ENCODE assay signal across 7 mouse cellular contexts in genomic region chr11:20331027-20331689, GRCm38 (mm10). TPM values are rescaled to one million over a fixed set of nuclear protein-coding genes. Genes with fewer than 3 reads are reported as not detected.
DNase-seq lines count a peak whose midpoint lies in the region; ATAC-seq and TF ChIP-seq lines count a peak whose summit lies in the region.

No protein-coding gene starts in this region.

- no peak overlapping the region for H3K9ac ChIP-seq in lung, postnatal 0 days (replicated peaks; ENCODE audit: low read depth)
- peak overlapping the region; percentile 79 for H3K9ac ChIP-seq in embryonic facial prominence, embryonic 13.5 days
- H3K9ac ChIP-seq in limb, embryonic 11.5 days (ENCODE audit: low read length): no peak overlapping the region
- peak overlapping the region; percentile 81 for H3K9ac ChIP-seq in stomach, embryonic 16.5 days (ENCODE audit: low read length)

- no peak for TF ChIP-seq CTCF in lung, postnatal 0 days (IDR thresholded peaks at IDR 0.05)

- no peaks in the 10 kb centered on the region for H3K36me3 ChIP-seq in lung, postnatal 0 days (ENCODE audit: insufficient read depth, low read length)
- no peaks in the 10 kb centered on the region for H3K36me3 ChIP-seq in embryonic facial prominence, embryonic 13.5 days
- no peaks in the 10 kb centered on the region for H3K36me3 ChIP-seq in limb, embryonic 11.5 days (ENCODE audit: control insufficient read depth, insufficient read depth, low read length)
- H3K36me3 ChIP-seq in stomach, embryonic 16.5 days (ENCODE audit: control insufficient read depth, insufficient read depth, low read length): no peaks in the 10 kb centered on the region

- H3K27me3 ChIP-seq in lung, postnatal 0 days (replicated peaks; ENCODE audit: insufficient read depth, low read length): no peaks in the 10 kb centered on the region
- no peaks in the 10 kb centered on the region for H3K27me3 ChIP-seq in embryonic facial prominence, embryonic 13.5 days
- H3K27me3 ChIP-seq in limb, embryonic 11.5 days (ENCODE audit: control insufficient read depth, insufficient read depth, low read length): no peaks in the 10 kb centered on the region
- H3K27me3 ChIP-seq in stomach, embryonic 16.5 days (ENCODE audit: control insufficient read depth, insufficient read depth, low read length): no peaks in the 10 kb centered on the region

- WGBS in lung, postnatal 0 days: 29% methylated on average over 9 of the region's 9 CpGs
- WGBS in embryonic facial prominence, embryonic 13.5 days: 29% methylated on average over 9 of the region's 9 CpGs
- WGBS in limb, embryonic 11.5 days: 49% methylated on average over 9 of the region's 9 CpGs
- 43% methylated on average over 9 of the region's 9 CpGs for WGBS in stomach, embryonic 16.5 days

- no peaks in the 10 kb centered on the region for H3K9me3 ChIP-seq in lung, postnatal 0 days (ENCODE audit: low read length)
- H3K9me3 ChIP-seq in embryonic facial prominence, embryonic 13.5 days: no peaks in the 10 kb centered on the region
- no peaks in the 10 kb centered on the region for H3K9me3 ChIP-seq in limb, embryonic 11.5 days (ENCODE audit: control insufficient read depth, low read length)
- H3K9me3 ChIP-seq in stomach, embryonic 16.5 days (replicated peaks; ENCODE audit: control insufficient read depth, low read length): no peaks in the 10 kb centered on the region

- H3K4me2 ChIP-seq in lung, postnatal 0 days (replicated peaks; ENCODE audit: low read depth, low read length): peak overlapping the region; percentile 97
- H3K4me2 ChIP-seq in embryonic facial prominence, embryonic 13.5 days: peak overlapping the region; percentile 97
- peak overlapping the region; percentile 80 for H3K4me2 ChIP-seq in limb, embryonic 11.5 days (ENCODE audit: low read depth, severe bottlenecking)
- peak overlapping the region; percentile 85 for H3K4me2 ChIP-seq in stomach, embryonic 16.5 days (ENCODE audit: low read depth, low read length)

- no peak overlapping the region; the same call in 1 of the 2 replicates for H3K27ac ChIP-seq in lung, postnatal 0 days (ENCODE audit: low read length)
- no peak overlapping the region for H3K27ac ChIP-seq in embryonic facial prominence, embryonic 13.5 days
- no peak overlapping the region for H3K27ac ChIP-seq in limb, embryonic 11.5 days (replicated peaks; ENCODE audit: low read depth, low read length)
- no peak overlapping the region for H3K27ac ChIP-seq in stomach, embryonic 16.5 days (ENCODE audit: low read length)

- ATAC-seq in lung, postnatal 0 days: no peak
- no peak for ATAC-seq in embryonic facial prominence, embryonic 13.5 days (ENCODE audit: insufficient number of reproducible peaks, insufficient read depth, low FRiP score, low TSS enrichment, low read depth)
- no peak for ATAC-seq in limb, embryonic 11.5 days (ENCODE audit: insufficient number of reproducible peaks, low FRiP score, low TSS enrichment, low read depth)
- ATAC-seq in stomach, embryonic 16.5 days (ENCODE audit: insufficient read depth, low FRiP score): no peak

- DNase-seq in lung, postnatal 0 days (ENCODE audit: low spot score): peak; percentile 33
- DNase-seq in lung, adult 18-20 months: no peak
- DNase-seq in limb, embryonic 11.5 days (ENCODE audit: low spot score): peak; percentile 22
- no peak for DNase-seq in cerebellum, adult 8-10 months
- no peak for DNase-seq in cerebellum, adult 9-10 months

- TF ChIP-seq EP300 in lung, postnatal 0 days (IDR thresholded peaks at IDR 0.05): no peak

- H3K4me3 ChIP-seq in lung, postnatal 0 days (ENCODE audit: low read depth, low read length): peak overlapping the region; percentile 67
- peak overlapping the region; percentile 64 for H3K4me3 ChIP-seq in embryonic facial prominence, embryonic 13.5 days
- H3K4me3 ChIP-seq in limb, embryonic 11.5 days (ENCODE audit: low read depth, low read length): peak overlapping the region; percentile 8; the same call in 1 of the 2 replicates
- H3K4me3 ChIP-seq in stomach, embryonic 16.5 days (replicated peaks; ENCODE audit: low read length): peak overlapping the region; percentile 66

- H3K4me1 ChIP-seq in lung, postnatal 0 days (ENCODE audit: insufficient read depth, low read depth, low read length): peaks cover 4% of the 10 kb centered on the region; the same call in 1 of the 2 replicates
- H3K4me1 ChIP-seq in embryonic facial prominence, embryonic 13.5 days: peaks cover 34% of the 10 kb centered on the region
- no peaks in the 10 kb centered on the region for H3K4me1 ChIP-seq in limb, embryonic 11.5 days (ENCODE audit: control insufficient read depth, insufficient read depth, low read length)
- peaks cover 21% of the 10 kb centered on the region for H3K4me1 ChIP-seq in stomach, embryonic 16.5 days (ENCODE audit: control insufficient read depth, insufficient read depth, low read length)

RNA-seq across cellular contexts. Expression of gene Slc1a4, which starts 1.4 kb away (rescaled TPM):
- polyA plus RNA-seq in lung, postnatal 0 days (2015; fragmentation: Nextera tagmentation; extraction: Ambion mirVana): 17.5 and 17.7 TPM in 2 replicates
- polyA plus RNA-seq in embryonic facial prominence, embryonic 13.5 days (2015; fragmentation: Nextera tagmentation; extraction: Ambion mirVana): 12.5 and 14.3 TPM in 2 replicates
- polyA plus RNA-seq in limb, embryonic 11.5 days (2014; fragmentation: Nextera tagmentation; extraction: Ambion mirVana): 9.6 and 12.7 TPM in 2 replicates
- 18.9 and 21.3 TPM in 2 replicates for polyA plus RNA-seq in stomach, embryonic 16.5 days (2015; fragmentation: Nextera tagmentation; extraction: Ambion mirVana)

Comparison
In these comparisons a context has a peak if more than half of its experiments do, and no peak if none do; other contexts are left out.
1. DNase-seq: peak in lung, postnatal 0 days (single experiment) and limb, embryonic 11.5 days (single experiment); none in lung, adult 18-20 months (0 of 2), cerebellum, adult 8-10 months (single experiment) and cerebellum, adult 9-10 months (single experiment).
2. H3K4me3 ChIP-seq: peak in every context shown above with its lines; median percentile 67 in lung, postnatal 0 days; 66 in stomach, embryonic 16.5 days; 64 in embryonic facial prominence, embryonic 13.5 days; 8 in limb, embryonic 11.5 days.
3. H3K9ac ChIP-seq: peak in embryonic facial prominence, embryonic 13.5 days (single experiment) and stomach, embryonic 16.5 days (single experiment); none in lung, postnatal 0 days (single experiment) and limb, embryonic 11.5 days (single experiment).
4. Peak in every context shown above with its lines, with median percentiles within 50 percentile points of each other: H3K4me2 ChIP-seq.